Mouse (Mus musculus): ENCODE measurements around the gene 2310079G19Rik. TPM values are rescaled to one million over a fixed set of nuclear protein-coding genes. Genes with fewer than 3 reads are reported as not detected.

2310079G19Rik gene
- polyA plus RNA-seq (2014; fragmentation: Illumina TruSeq; extraction: RNeasy Lipid Tissue Mini Kit (QIAGEN cat#74804)) = not detected

DNA sequence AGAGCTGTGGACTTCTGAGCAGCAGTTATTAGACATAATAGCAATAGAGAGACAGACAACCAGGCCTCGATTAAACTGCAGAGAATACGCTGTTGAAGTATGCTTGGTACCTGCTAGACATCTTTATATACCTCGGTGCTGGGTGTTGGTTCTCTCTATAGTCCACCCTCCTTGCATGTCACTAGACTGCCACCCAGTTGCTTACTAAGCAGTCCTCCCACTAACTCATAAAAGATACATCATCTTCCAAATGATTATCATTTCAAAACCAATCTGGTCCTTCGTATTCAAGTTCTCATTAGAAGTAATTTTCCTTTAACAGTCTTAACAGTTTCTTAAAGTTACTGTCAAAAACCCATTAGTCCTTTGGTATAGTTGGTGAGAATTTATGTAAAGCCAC, at the start of gene 2310079G19Rik:
TSS of gene 2310079G19Rik (minus strand) at position 101 of the 400 bp plus-strand sequence.

GRCm38 (mm10) chr16:88671571-88671970, 44.1 kb upstream of the 2310079G19Rik start, which contains the start of gene Krtap27-1:
Gene Krtap27-1 (minus strand): TSS chr16:88671671.

DNA sequence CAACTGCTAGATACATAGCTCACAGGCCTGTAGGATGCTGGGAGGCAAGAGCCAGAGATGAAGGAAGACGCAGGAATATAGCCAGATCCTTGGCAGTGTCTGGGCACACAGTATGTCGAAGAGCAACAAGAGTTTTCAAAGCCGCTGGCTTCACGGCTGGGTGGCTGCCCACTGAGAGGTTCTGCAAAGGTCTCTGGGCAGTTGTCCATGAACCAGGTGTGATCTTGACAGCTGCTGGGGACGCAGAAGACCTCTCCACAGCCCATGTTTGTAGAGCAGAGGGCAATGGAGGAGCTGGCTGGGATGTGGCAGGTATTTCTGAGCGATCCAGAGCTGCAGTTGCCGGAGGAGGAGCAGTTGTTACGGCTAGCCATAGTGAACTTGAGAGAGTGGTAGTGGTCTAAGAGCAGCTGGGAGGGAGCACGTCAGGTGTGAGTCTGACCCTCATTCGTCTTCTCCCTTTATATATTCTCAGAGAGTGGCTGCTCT, 19.9 kb upstream of the 2310079G19Rik start, which contains the start of gene Krtap26-1:
TSS of gene Krtap26-1 (minus strand) at position 439 of the 489 bp plus-strand sequence.

DNA sequence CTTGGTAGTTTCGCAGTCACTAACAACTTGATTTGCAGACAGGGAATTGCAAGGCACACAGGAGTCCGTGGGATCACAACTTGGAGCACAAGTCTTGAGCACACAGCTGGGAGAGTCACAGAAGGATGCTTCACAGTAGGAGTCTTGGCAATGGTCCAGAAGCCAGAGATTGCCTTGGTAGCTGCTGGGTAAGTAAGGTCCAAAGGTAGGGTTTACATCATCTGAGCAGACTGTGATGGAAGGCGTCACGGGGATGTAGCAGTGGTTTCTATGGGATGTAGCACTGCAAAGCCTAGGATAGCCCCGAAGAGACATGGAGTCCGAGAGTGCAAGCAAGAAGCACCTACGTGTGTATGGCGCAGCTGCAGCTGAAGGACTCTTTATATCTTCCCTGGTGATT, 15.5 kb downstream of the 2310079G19Rik start, which contains the start of gene Krtap24-1:
TSS of gene Krtap24-1 (minus strand) at position 358 of the 400 bp plus-strand sequence.

Other genes starting within 250 kb of the 2310079G19Rik start
- gene Cldn17, start 120.7 kb downstream of the 2310079G19Rik start, polyA plus RNA-seq (2014; fragmentation: Illumina TruSeq; extraction: RNeasy Lipid Tissue Mini Kit (QIAGEN cat#74804)) = not detected
- gene Cldn8, start 64.5 kb downstream of the 2310079G19Rik start, polyA plus RNA-seq (2014; fragmentation: Illumina TruSeq; extraction: RNeasy Lipid Tissue Mini Kit (QIAGEN cat#74804)) = 4.5 TPM
- gene Krtap24-1, start 15.4 kb downstream of the 2310079G19Rik start, polyA plus RNA-seq (2014; fragmentation: Illumina TruSeq; extraction: RNeasy Lipid Tissue Mini Kit (QIAGEN cat#74804)) = not detected
- gene Krtap26-1, start 20.1 kb upstream of the 2310079G19Rik start, polyA plus RNA-seq (2014; fragmentation: Illumina TruSeq; extraction: RNeasy Lipid Tissue Mini Kit (QIAGEN cat#74804)) = not detected
- not detected for gene Krtap27-1, start 44.0 kb upstream of the 2310079G19Rik start, polyA plus RNA-seq (2014; fragmentation: Illumina TruSeq; extraction: RNeasy Lipid Tissue Mini Kit (QIAGEN cat#74804))
- gene 2310061N02Rik, start 80.3 kb upstream of the 2310079G19Rik start, polyA plus RNA-seq (2014; fragmentation: Illumina TruSeq; extraction: RNeasy Lipid Tissue Mini Kit (QIAGEN cat#74804)) = not detected
- gene Krtap13-1, start 101.2 kb upstream of the 2310079G19Rik start, polyA plus RNA-seq (2014; fragmentation: Illumina TruSeq; extraction: RNeasy Lipid Tissue Mini Kit (QIAGEN cat#74804)) = not detected
- not detected for gene Krtap13, start 124.0 kb upstream of the 2310079G19Rik start, polyA plus RNA-seq (2014; fragmentation: Illumina TruSeq; extraction: RNeasy Lipid Tissue Mini Kit (QIAGEN cat#74804))
- gene 2310034C09Rik, start 131.2 kb upstream of the 2310079G19Rik start, polyA plus RNA-seq (2014; fragmentation: Illumina TruSeq; extraction: RNeasy Lipid Tissue Mini Kit (QIAGEN cat#74804)) = not detected
- gene 2310057N15Rik, start 146.5 kb upstream of the 2310079G19Rik start, polyA plus RNA-seq (2014; fragmentation: Illumina TruSeq; extraction: RNeasy Lipid Tissue Mini Kit (QIAGEN cat#74804)) = not detected
- gene Gm5965, start 150.2 kb upstream of the 2310079G19Rik start, polyA plus RNA-seq (2014; fragmentation: Illumina TruSeq; extraction: RNeasy Lipid Tissue Mini Kit (QIAGEN cat#74804)) = not detected
- not detected for gene Gm20741, start 184.6 kb upstream of the 2310079G19Rik start, polyA plus RNA-seq (2014; fragmentation: Illumina TruSeq; extraction: RNeasy Lipid Tissue Mini Kit (QIAGEN cat#74804))
- not detected for gene Krtap15, start 192.5 kb upstream of the 2310079G19Rik start, polyA plus RNA-seq (2014; fragmentation: Illumina TruSeq; extraction: RNeasy Lipid Tissue Mini Kit (QIAGEN cat#74804))
- not detected for gene Krtap14, start 198.5 kb upstream of the 2310079G19Rik start, polyA plus RNA-seq (2014; fragmentation: Illumina TruSeq; extraction: RNeasy Lipid Tissue Mini Kit (QIAGEN cat#74804))
- not detected for gene Krtap19-1, start 241.7 kb upstream of the 2310079G19Rik start, polyA plus RNA-seq (2014; fragmentation: Illumina TruSeq; extraction: RNeasy Lipid Tissue Mini Kit (QIAGEN cat#74804))
- not detected for gene Krtap19-2, start 246.6 kb upstream of the 2310079G19Rik start, polyA plus RNA-seq (2014; fragmentation: Illumina TruSeq; extraction: RNeasy Lipid Tissue Mini Kit (QIAGEN cat#74804))